ENCODE assay signal across 22 mouse cellular contexts in the genomic region with DNA sequence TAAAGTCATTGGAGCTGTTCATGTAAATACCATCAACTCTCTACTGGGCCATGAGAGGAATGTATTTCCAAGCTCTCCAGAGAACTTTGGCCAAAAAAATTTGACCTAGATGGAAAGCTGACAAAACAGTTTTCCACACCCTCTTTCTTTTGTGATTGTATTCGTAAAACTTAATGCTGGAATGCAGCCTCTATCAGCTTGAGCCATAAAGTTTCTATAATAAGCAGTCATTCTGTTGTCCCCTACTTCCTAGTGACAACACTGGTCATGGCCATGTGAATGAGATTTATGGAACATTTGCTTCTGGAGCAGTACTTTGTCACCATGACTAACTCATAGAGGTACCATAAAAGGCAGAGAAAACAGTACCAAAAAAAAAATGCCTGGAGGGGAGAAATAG.
A peak's percentile ranks its signal among the peaks of the same experiment; 100 is the strongest.
DNase-seq lines count a peak whose midpoint lies in the region; ATAC-seq lines count a peak whose summit lies in the region.
"Had no signal": no experiment of that assay in that cellular context is flagged by ENCODE, and none has a peak within 500 bp of the region (broad histone marks: within the 10 kb centered on the region; RNA-seq: fewer than 3 reads in every experiment).

No protein-coding gene starts in this region.

- peaks cover 15% of the 10 kb centered on the region for H3K4me1 ChIP-seq in kidney, embryonic 16.5 days (ENCODE audit: insufficient read depth, low read length)
- H3K4me1 ChIP-seq: forebrain, embryonic 15.5 days; hindbrain, embryonic 15.5 days had no signal

- no peak overlapping the region for H3K4me2 ChIP-seq in kidney, embryonic 16.5 days (replicated peaks; ENCODE audit: low read depth, low read length)
- H3K4me2 ChIP-seq: embryonic facial prominence, embryonic 12.5 days; forebrain, embryonic 15.5 days; heart, embryonic 13.5 days; hindbrain, embryonic 15.5 days had no signal

- H3K4me3 ChIP-seq in kidney, embryonic 16.5 days (ENCODE audit: low read length), result no peak overlapping the region
- H3K4me3 ChIP-seq: embryonic facial prominence, embryonic 12.5 days; forebrain, embryonic 15.5 days; heart, embryonic 13.5 days; hindbrain, embryonic 15.5 days had no signal

- 40% methylated on average over 1 of the region's 1 CpGs for WGBS in kidney, embryonic 16.5 days

- ATAC-seq in kidney, embryonic 16.5 days (ENCODE audit: low FRiP score, low TSS enrichment), result no peak
- ATAC-seq: CD4-positive, CD25-positive, alpha-beta regulatory T cell, adult 4 months; forebrain, embryonic 15.5 days had no signal

- H3K27me3 ChIP-seq in kidney, embryonic 16.5 days (ENCODE audit: insufficient read depth, low read length), result no peaks in the 10 kb centered on the region
- H3K27me3 ChIP-seq: embryonic facial prominence, embryonic 12.5 days; forebrain, embryonic 15.5 days; heart, embryonic 13.5 days; hindbrain, embryonic 15.5 days had no signal

- no peaks in the 10 kb centered on the region for H3K36me3 ChIP-seq in kidney, embryonic 16.5 days (ENCODE audit: insufficient read depth, low read length)
- H3K36me3 ChIP-seq: embryonic facial prominence, embryonic 12.5 days; forebrain, embryonic 15.5 days; G1E; heart, embryonic 13.5 days; hindbrain, embryonic 15.5 days had no signal

- H3K9me3 ChIP-seq in kidney, embryonic 16.5 days (ENCODE audit: low read length), result 0 out of 2 replicates have a peak, but pooled peaks cover 3% of the 10 kb centered on the region
- H3K9me3 ChIP-seq: embryonic facial prominence, embryonic 12.5 days; forebrain, embryonic 15.5 days; G1E; heart, embryonic 13.5 days; hindbrain, embryonic 15.5 days had no signal

- DNase-seq in adrenal gland, adult 2 months, result peak; percentile 15
- DNase-seq in adrenal gland, adult 18-20 months (ENCODE audit: low spot score in 2 of 2), result no peak
- no peak for DNase-seq in kidney, postnatal 14 days
- DNase-seq in lung, postnatal 10 days, result peak; percentile 6
- DNase-seq in lung, adult 18-20 months, result no peak
- no peak for DNase-seq in c-Kit-positive CD71-positive TER-119-positive erythroid progenitor cells, embryonic 14.5 days (ENCODE audit: low spot score)
- DNase-seq: adrenal gland, adult 8-10 months; adrenal gland, postnatal 36 days; B cell, adult 2 months; cerebellum, adult 11 months; cerebellum, adult 8-10 months; cerebellum, postnatal 25 days; gastrocnemius, postnatal 36 days; heart, adult 11 months; heart, postnatal 36 days had no signal

- peak overlapping the region; percentile 81; the same call in 1 of the 2 replicates for H3K27ac ChIP-seq in kidney, embryonic 16.5 days (ENCODE audit: low read length)
- H3K27ac ChIP-seq: embryonic facial prominence, embryonic 12.5 days; forebrain, embryonic 15.5 days; heart, embryonic 13.5 days; hindbrain, embryonic 15.5 days had no signal

- no peak overlapping the region for H3K9ac ChIP-seq in kidney, embryonic 16.5 days (replicated peaks; ENCODE audit: low read length)
- H3K9ac ChIP-seq: embryonic facial prominence, embryonic 12.5 days; forebrain, embryonic 15.5 days; heart, embryonic 13.5 days; hindbrain, embryonic 15.5 days had no signal

Comparison
In these comparisons a context has a peak if more than half of its experiments do, and no peak if none do; other contexts are left out.
1. DNase-seq: peak in adrenal gland, adult 2 months (single experiment) and lung, postnatal 10 days (single experiment); none in adrenal gland, adult 18-20 months (0 of 2), kidney, postnatal 14 days (single experiment), lung, adult 18-20 months (0 of 2) and c-Kit-positive CD71-positive TER-119-positive erythroid progenitor cells, embryonic 14.5 days (single experiment).